ENCODE assay signal across 15 mouse cellular contexts in the genomic region with DNA sequence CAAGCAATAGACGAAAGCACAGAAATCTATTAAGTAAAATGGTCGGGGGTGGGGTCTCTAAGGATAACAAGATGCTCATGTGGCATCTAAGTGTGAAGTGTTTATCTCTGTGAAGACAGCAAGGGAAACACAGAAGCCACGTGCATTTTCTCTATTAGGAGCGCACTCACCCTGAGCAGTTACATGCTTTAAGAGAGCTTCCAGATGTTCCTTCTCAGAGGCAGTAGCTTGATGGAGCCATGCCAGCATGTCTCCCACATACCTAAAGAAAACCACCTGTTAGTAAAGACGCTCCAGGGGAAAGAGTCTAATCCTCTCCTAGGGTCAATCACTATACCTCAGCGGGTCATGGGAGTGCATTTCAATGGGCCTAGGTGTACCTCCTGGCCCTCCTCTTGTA.
"Had no signal": no experiment of that assay in that cellular context is flagged by ENCODE, and none has a peak within 500 bp of the region (broad histone marks: within the 10 kb centered on the region; RNA-seq: fewer than 3 reads in every experiment).

No protein-coding gene starts in this region.

- H3K4me3 ChIP-seq: hindbrain, embryonic 13.5 days; intestine, embryonic 15.5 days; layer of hippocampus, adult 2 months; limb, embryonic 15.5 days; liver, embryonic 12.5 days; midbrain, embryonic 12.5 days; neural tube, embryonic 13.5 days; stomach, embryonic 15.5 days had no signal

- H3K27ac ChIP-seq: hindbrain, embryonic 13.5 days; intestine, embryonic 15.5 days; layer of hippocampus, adult 2 months; limb, embryonic 15.5 days; liver, embryonic 12.5 days; midbrain, embryonic 12.5 days; neural tube, embryonic 13.5 days; stomach, embryonic 15.5 days had no signal

- DNase-seq: kidney, adult 2 months; kidney, postnatal 14 days; retina, postnatal 1 day; right cerebral cortex, postnatal 4 days; spleen, adult 18-20 months; thymus, postnatal 36 days had no signal

- H3K9me3 ChIP-seq: hindbrain, embryonic 13.5 days; intestine, embryonic 15.5 days; limb, embryonic 15.5 days; liver, embryonic 12.5 days; midbrain, embryonic 12.5 days; neural tube, embryonic 13.5 days; stomach, embryonic 15.5 days had no signal

- ATAC-seq: intestine, embryonic 15.5 days; liver, embryonic 12.5 days; midbrain, embryonic 16.5 days had no signal

- H3K4me2 ChIP-seq: hindbrain, embryonic 13.5 days; intestine, embryonic 15.5 days; limb, embryonic 15.5 days; liver, embryonic 12.5 days; midbrain, embryonic 12.5 days; neural tube, embryonic 13.5 days; stomach, embryonic 15.5 days had no signal

- H3K36me3 ChIP-seq: intestine, embryonic 15.5 days had no signal

- H3K9ac ChIP-seq: hindbrain, embryonic 13.5 days; intestine, embryonic 15.5 days; limb, embryonic 15.5 days; liver, embryonic 12.5 days; midbrain, embryonic 12.5 days; neural tube, embryonic 13.5 days; stomach, embryonic 15.5 days had no signal

- H3K27me3 ChIP-seq: hindbrain, embryonic 13.5 days; intestine, embryonic 15.5 days; limb, embryonic 15.5 days; liver, embryonic 12.5 days; midbrain, embryonic 12.5 days; neural tube, embryonic 13.5 days; stomach, embryonic 15.5 days had no signal

- H3K4me1 ChIP-seq: hindbrain, embryonic 13.5 days; limb, embryonic 15.5 days; liver, embryonic 12.5 days; midbrain, embryonic 12.5 days; neural tube, embryonic 13.5 days; stomach, embryonic 15.5 days had no signal
